17 mouse cellular contexts compared by ENCODE assay signal in the genomic region with DNA sequence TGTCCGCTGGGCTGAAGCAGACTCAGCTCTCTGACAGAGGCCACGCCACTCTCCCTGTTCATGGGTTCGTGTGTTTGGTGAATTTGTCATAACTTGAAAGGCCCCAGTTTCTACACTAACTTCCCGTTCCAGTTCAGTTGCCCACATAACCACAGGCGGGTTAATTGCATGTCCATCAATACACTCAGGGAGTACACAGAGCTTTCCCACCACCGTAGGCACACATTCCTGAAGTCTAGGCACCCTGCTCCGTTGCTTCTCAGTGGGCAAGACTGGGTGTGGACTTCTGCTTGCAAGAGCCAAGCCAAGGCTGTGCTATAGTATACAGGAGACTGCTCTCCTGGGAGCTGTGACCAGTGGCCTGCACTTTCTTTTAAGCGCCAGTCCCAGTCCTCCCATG. TPM values are rescaled to one million over a fixed set of nuclear protein-coding genes. Genes with fewer than 3 reads are reported as not detected.
A peak's percentile ranks its signal among the peaks of the same experiment; 100 is the strongest.
DNase-seq lines count a peak whose midpoint lies in the region; ATAC-seq lines count a peak whose summit lies in the region.
"Had no signal": no experiment of that assay in that cellular context is flagged by ENCODE, and none has a peak within 500 bp of the region (broad histone marks: within the 10 kb centered on the region; RNA-seq: fewer than 3 reads in every experiment).

No protein-coding gene starts in this region.

- H3K27me3 ChIP-seq in heart, embryonic 10.5 days (ENCODE audit: insufficient read depth, poor library complexity, severe bottlenecking): no peaks in the 10 kb centered on the region
- no peaks in the 10 kb centered on the region for H3K27me3 ChIP-seq in heart, embryonic 11.5 days (ENCODE audit: control insufficient read depth, insufficient read depth, low read length)
- H3K27me3 ChIP-seq in embryonic facial prominence, embryonic 12.5 days: no peaks in the 10 kb centered on the region
- peaks cover 18% of the 10 kb centered on the region for H3K27me3 ChIP-seq in megakaryocyte, embryonic 14.5 days (replicated peaks)
- H3K27me3 ChIP-seq in forebrain, embryonic 13.5 days: no peaks in the 10 kb centered on the region
- H3K27me3 ChIP-seq: limb, embryonic 13.5 days had no signal

- H3K4me1 ChIP-seq in heart, embryonic 10.5 days: peaks cover 35% of the 10 kb centered on the region
- H3K4me1 ChIP-seq in heart, embryonic 11.5 days (ENCODE audit: control insufficient read depth, insufficient read depth, low read length): peaks cover 10% of the 10 kb centered on the region
- H3K4me1 ChIP-seq in embryonic facial prominence, embryonic 12.5 days: no peaks in the 10 kb centered on the region
- peaks cover 35% of the 10 kb centered on the region for H3K4me1 ChIP-seq in megakaryocyte, embryonic 14.5 days
- no peaks in the 10 kb centered on the region for H3K4me1 ChIP-seq in forebrain, embryonic 13.5 days
- H3K4me1 ChIP-seq: limb, embryonic 13.5 days had no signal

- no peak overlapping the region for H3K9ac ChIP-seq in heart, embryonic 11.5 days (ENCODE audit: low read depth, low read length)
- no peak overlapping the region for H3K9ac ChIP-seq in embryonic facial prominence, embryonic 12.5 days
- no peak overlapping the region for H3K9ac ChIP-seq in forebrain, embryonic 13.5 days
- H3K9ac ChIP-seq: limb, embryonic 13.5 days had no signal

- no peak overlapping the region for H3K4me3 ChIP-seq in heart, embryonic 10.5 days
- no peak overlapping the region for H3K4me3 ChIP-seq in heart, embryonic 11.5 days (ENCODE audit: low read depth, low read length)
- no peak overlapping the region for H3K4me3 ChIP-seq in embryonic facial prominence, embryonic 12.5 days
- peak overlapping the region; percentile 48 for H3K4me3 ChIP-seq in megakaryocyte, embryonic 14.5 days (replicated peaks)
- no peak overlapping the region for H3K4me3 ChIP-seq in forebrain, embryonic 13.5 days
- H3K4me3 ChIP-seq: gastrocnemius, adult 2 months; limb, embryonic 13.5 days had no signal

- 0 out of 2 replicates have a peak overlapping the region, but pooled peaks have one; percentile 8 for H3K27ac ChIP-seq in heart, embryonic 10.5 days
- no peak overlapping the region for H3K27ac ChIP-seq in heart, embryonic 11.5 days (ENCODE audit: low read depth, low read length)
- no peak overlapping the region for H3K27ac ChIP-seq in embryonic facial prominence, embryonic 12.5 days
- H3K27ac ChIP-seq in forebrain, embryonic 13.5 days: no peak overlapping the region
- H3K27ac ChIP-seq: gastrocnemius, adult 2 months; hindbrain, postnatal 0 days; limb, embryonic 13.5 days had no signal

- H3K9me3 ChIP-seq in heart, embryonic 10.5 days: no peaks in the 10 kb centered on the region
- H3K9me3 ChIP-seq in heart, embryonic 11.5 days (replicated peaks; ENCODE audit: control insufficient read depth, low read length): peaks cover 4% of the 10 kb centered on the region; the same call in 1 of the 2 replicates
- peaks cover 4% of the 10 kb centered on the region; the same call in 1 of the 2 replicates for H3K9me3 ChIP-seq in embryonic facial prominence, embryonic 12.5 days
- H3K9me3 ChIP-seq in megakaryocyte, embryonic 14.5 days: peaks cover 12% of the 10 kb centered on the region
- H3K9me3 ChIP-seq in forebrain, embryonic 13.5 days (replicated peaks): peaks cover 11% of the 10 kb centered on the region; the same call in 1 of the 2 replicates

- H3K36me3 ChIP-seq in heart, embryonic 10.5 days: peaks cover 13% of the 10 kb centered on the region; the same call in 1 of the 2 replicates
- H3K36me3 ChIP-seq in heart, embryonic 11.5 days (ENCODE audit: control insufficient read depth, insufficient read depth, low read length): no peaks in the 10 kb centered on the region
- no peaks in the 10 kb centered on the region for H3K36me3 ChIP-seq in embryonic facial prominence, embryonic 12.5 days
- H3K36me3 ChIP-seq in megakaryocyte, embryonic 14.5 days (replicated peaks; ENCODE audit: low read length): peaks cover 12% of the 10 kb centered on the region
- H3K36me3 ChIP-seq in forebrain, embryonic 13.5 days (ENCODE audit: poor library complexity, severe bottlenecking): 0 out of 2 replicates have a peak, but pooled peaks cover 3% of the 10 kb centered on the region
- H3K36me3 ChIP-seq: limb, embryonic 13.5 days had no signal

- no peak for ATAC-seq in heart, embryonic 11.5 days (replicated peaks; ENCODE audit: insufficient number of reproducible peaks, low FRiP score, low TSS enrichment)
- 0 out of 2 replicates have a peak, but pooled peaks have one; percentile 28 for ATAC-seq in embryonic facial prominence, embryonic 12.5 days (ENCODE audit: insufficient number of reproducible peaks, insufficient read depth, low FRiP score, low TSS enrichment)
- no peak for ATAC-seq in forebrain, embryonic 13.5 days
- ATAC-seq: hindbrain, postnatal 0 days had no signal

- WGBS in heart, embryonic 10.5 days: 71% methylated on average over 8 of the region's 8 CpGs
- 72% methylated on average over 8 of the region's 8 CpGs for WGBS in heart, embryonic 11.5 days (ENCODE audit: insufficient replicate concordance)
- 64% methylated on average over 8 of the region's 8 CpGs for WGBS in embryonic facial prominence, embryonic 12.5 days
- 71% methylated on average over 8 of the region's 8 CpGs for WGBS in forebrain, embryonic 13.5 days

- no peak overlapping the region for H3K4me2 ChIP-seq in heart, embryonic 11.5 days
- no peak overlapping the region for H3K4me2 ChIP-seq in embryonic facial prominence, embryonic 12.5 days (replicated peaks)
- H3K4me2 ChIP-seq in forebrain, embryonic 13.5 days: no peak overlapping the region
- H3K4me2 ChIP-seq: limb, embryonic 13.5 days had no signal

- no peak for DNase-seq in heart, embryonic 10.5 days (ENCODE audit: low spot score)
- peak; percentile 29 for DNase-seq in kidney, postnatal 10 days
- DNase-seq in kidney, adult 8-10 months: no peak
- no peak for DNase-seq in embryo, embryonic 9.5 days (ENCODE audit: extremely low spot score)
- DNase-seq: adrenal gland, adult 8-10 months; gastrocnemius, adult 2 months; heart, postnatal 14 days; kidney, adult 2 months; lung, postnatal 36 days; midbrain, embryonic 14.5 days; retina, postnatal 1 day had no signal

RNA-seq across cellular contexts. Expression of a gene that starts 23.3 kb away (rescaled TPM):
- polyA plus RNA-seq in heart, embryonic 10.5 days (2016; fragmentation: Nextera tagmentation; extraction: Ambion mirVana): 7.7 and 12.9 TPM in 2 replicates
- polyA plus RNA-seq in heart, embryonic 11.5 days (2014; fragmentation: Nextera tagmentation; extraction: Ambion mirVana): 7.0 and 9.1 TPM in 2 replicates
- polyA plus RNA-seq in embryonic facial prominence, embryonic 12.5 days (2016; fragmentation: Nextera tagmentation; extraction: Ambion mirVana): 16.8 and 18.8 TPM in 2 replicates
- 10.2 and 26.1 TPM in 2 replicates for polyA plus RNA-seq in megakaryocyte, embryonic 14.5 days (2012; ENCODE audit: insufficient read depth, low replicate concordance)
- polyA plus RNA-seq in forebrain, embryonic 13.5 days (2015; fragmentation: Nextera tagmentation; extraction: Ambion mirVana): 17.2 TPM in 2 replicates

RNA-seq across cellular contexts. Expression of a gene that starts 58.3 kb away (rescaled TPM):
- 99.0 and 123 TPM in 2 replicates for polyA plus RNA-seq in heart, embryonic 10.5 days (2016; fragmentation: Nextera tagmentation; extraction: Ambion mirVana)
- polyA plus RNA-seq in heart, embryonic 11.5 days (2014; fragmentation: Nextera tagmentation; extraction: Ambion mirVana): 57.5 and 72.0 TPM in 2 replicates
- polyA plus RNA-seq in embryonic facial prominence, embryonic 12.5 days (2016; fragmentation: Nextera tagmentation; extraction: Ambion mirVana): 95.0 and 99.5 TPM in 2 replicates
- 80.2 and 247 TPM in 2 replicates for polyA plus RNA-seq in megakaryocyte, embryonic 14.5 days (2012; ENCODE audit: insufficient read depth, low replicate concordance)
- polyA plus RNA-seq in forebrain, embryonic 13.5 days (2015; fragmentation: Nextera tagmentation; extraction: Ambion mirVana): 76.8 and 92.2 TPM in 2 replicates
